Mouse (Mus musculus) ES-E14 (cell line): Measurements from ENCODE around the gene Egr4. TPM values are rescaled to one million over a fixed set of nuclear protein-coding genes. Genes with fewer than 3 reads are reported as not detected.

Experiments
- DNase-seq: peaks from one replicate; pipeline ENCODE4 v3.0.0-alpha.2; 2013; ENCODE audit warnings: low read depth, low spot score
- H3K27ac ChIP-seq: 2 replicates; pipeline ENCODE4 v1.5.1; 2012; ENCODE audit warnings: low read depth, mild to moderate bottlenecking, low read length, moderate library complexity, mixed read lengths; ENCODE audit not compliant: poor library complexity, insufficient read depth, severe bottlenecking
- H3K36me3 ChIP-seq: 2 replicates; pipeline ENCODE4 v1.6.1; 2012; ENCODE audit warnings: mild to moderate bottlenecking, low read length, moderate library complexity, mixed read lengths; ENCODE audit not compliant: control insufficient read depth, poor library complexity, insufficient read depth, severe bottlenecking
- H3K4me1 ChIP-seq, 2 experiments: fragments of 150-350 bp in 1 of 2; sonication (generic) in 1 of 2; 2 replicates each; pipeline ENCODE4 v1.6.1; 2012; ENCODE audit warnings: low read length in 2 of 2, mild to moderate bottlenecking in 1 of 2, mixed read lengths in 1 of 2; ENCODE audit not compliant: control insufficient read depth in 2 of 2, insufficient read depth in 2 of 2, poor library complexity in 1 of 2
- H3K4me3 ChIP-seq, 2 experiments: fragments of 150-350 bp in 1 of 2; sonication (generic) in 1 of 2; 2 replicates each; pipeline ENCODE4 v1.5.1; 2012; ENCODE audit warnings: low read length in 2 of 2, low read depth in 1 of 2, mild to moderate bottlenecking in 1 of 2, mixed read lengths in 1 of 2; ENCODE audit not compliant: insufficient read depth in 1 of 2, poor library complexity in 1 of 2, severe bottlenecking in 1 of 2
- H3K9ac ChIP-seq: 2 replicates; pipeline ENCODE4 v1.6.1; 2012; ENCODE audit warnings: low read depth, mild to moderate bottlenecking, low read length, mixed read lengths; ENCODE audit not compliant: poor library complexity, insufficient read depth, severe bottlenecking
- H3K9me3 ChIP-seq: fragments of 150-350 bp; sonication (generic); 2 replicates; pipeline ENCODE4 v1.6.1; 2012; ENCODE audit warnings: low read depth, mild to moderate bottlenecking, low read length; ENCODE audit not compliant: control insufficient read depth, insufficient read depth
- CHD2 ChIP-seq: IDR thresholded peaks from 2 replicates; pipeline ENCODE4 v1.6.1; 2014; ENCODE audit warnings: mild to moderate bottlenecking, low read depth, low read length, inconsistent platforms
- HCFC1 ChIP-seq: IDR thresholded peaks from 2 replicates; pipeline ENCODE4 v1.6.1; 2012; ENCODE audit warnings: low read length, inconsistent platforms, borderline replicate concordance; ENCODE audit not compliant: insufficient read depth
- MAFK ChIP-seq: IDR thresholded peaks from 2 replicates; pipeline ENCODE4 v1.6.1; 2014; ENCODE audit warnings: mild to moderate bottlenecking, low read depth, low read length, inconsistent platforms; ENCODE audit not compliant: insufficient read depth
- ZC3H11A ChIP-seq: IDR thresholded peaks from 2 replicates; pipeline ENCODE4 v1.6.1; 2012; ENCODE audit warnings: low read depth, mild to moderate bottlenecking, inconsistent platforms, low read length, borderline replicate concordance
- ZNF384 ChIP-seq: IDR thresholded peaks from 2 replicates; pipeline ENCODE4 v1.6.1; 2012; ENCODE audit warnings: low read depth, low read length, inconsistent platforms
- in situ Hi-C, 2 experiments: fragments of 600-800 bp; cut with MboI; formaldehyde crosslinking; loops; one replicate each; pipeline ENCODE4 v1.15.1; 2025; ENCODE audit warnings: low sequenced_read_pairs in 2 of 2, inconsistent platforms in 1 of 2; ENCODE audit not compliant: unreplicated experiment in 2 of 2
- total RNA-seq: library from RNA; depleted of rRNA; stranded (reverse); fragments of 300-350 nt; gene quantifications from 2 replicates; pipeline ENCODE4 v1.2.3, GENCODE M21; 2012

The Egr4 gene
- total RNA-seq, 1 experiment: 0.31 TPM

GRCm38 (mm10) chr6:85502103-85502910 is 11.1 kb downstream of the Egr4 start:
- no peak for TF ChIP-seq ZNF384
- no peak for TF ChIP-seq HCFC1
- no peak for TF ChIP-seq ZC3H11A
- no peak for TF ChIP-seq MAFK
- no peak for TF ChIP-seq CHD2
- in situ Hi-C loops: no loop called here
- H3K36me3 ChIP-seq: no peaks in the 10 kb centered on the region
- peak overlapping the region; percentile 59 for H3K9ac ChIP-seq
- H3K4me1 ChIP-seq: peaks cover 0 to 12% of the 10 kb centered on the region in 2 experiments; a peak in 1 of 4 replicates
- no peak for DNase-seq
- H3K4me3 ChIP-seq: peak overlapping the region; percentile 83 to 97
- H3K9me3 ChIP-seq: no peaks in the 10 kb centered on the region
- H3K27ac ChIP-seq: no peak overlapping the region

GRCm38 (mm10) chr6:85501571-85502102 is 11.8 kb downstream of the Egr4 start:
- Histone ChIP-seq H3K4me3 (peak overlapping the region; percentile 83 to 97), H3K36me3 (no peaks in the 10 kb centered on the region), H3K27ac (no peak overlapping the region), H3K9me3 (no peaks in the 10 kb centered on the region), H3K4me1 (peaks cover 0 to 12% of the 10 kb centered on the region in 2 experiments; a peak in 1 of 4 replicates), H3K9ac (no peak overlapping the region)
- in situ Hi-C loops: no loop called here
- no peak for DNase-seq
- no peak for TF ChIP-seq ZC3H11A
- TF ChIP-seq MAFK: no peak
- no peak for TF ChIP-seq HCFC1
- no peak for TF ChIP-seq ZNF384
- no peak for TF ChIP-seq CHD2

GRCm38 (mm10) chr6:85500416-85500815 is 13.0 kb downstream of the Egr4 start:
- no peak for DNase-seq
- Histone ChIP-seq H3K27ac (no peak overlapping the region), H3K9me3 (no peaks in the 10 kb centered on the region), H3K36me3 (no peaks in the 10 kb centered on the region), H3K4me1 (peaks cover 0 to 12% of the 10 kb centered on the region in 2 experiments; a peak in 1 of 4 replicates), H3K9ac (no peak overlapping the region), H3K4me3 (no peak overlapping the region)
- TF ChIP-seq HCFC1: no peak
- no peak for TF ChIP-seq MAFK
- no peak for TF ChIP-seq ZC3H11A
- no peak for TF ChIP-seq CHD2
- in situ Hi-C loops: no loop called here

GRCm38 (mm10) chr6:85498147-85498546 is 15.2 kb downstream of the Egr4 start:
- in situ Hi-C loops: no loop called here
- H3K36me3 ChIP-seq: no peaks in the 10 kb centered on the region
- TF ChIP-seq ZNF384: 0 out of 2 replicates have a peak, but pooled peaks have one; percentile 11
- no peak for TF ChIP-seq MAFK
- DNase-seq: no peak
- no peaks in the 10 kb centered on the region for H3K9me3 ChIP-seq
- peaks cover 0 to 9% of the 10 kb centered on the region in 2 experiments; a peak in 1 of 4 replicates for H3K4me1 ChIP-seq
- H3K27ac ChIP-seq: no peak overlapping the region
- no peak overlapping the region for H3K4me3 ChIP-seq
- H3K9ac ChIP-seq: no peak overlapping the region
